Mouse (Mus musculus) gastrocnemius, postnatal 4 days (tissue): ENCODE measurements around the gene Atp2a1. TPM values are rescaled to one million over a fixed set of nuclear protein-coding genes. Genes with fewer than 3 reads are reported as not detected.
"Not testable (repeated sequence)": the region's sequence is repeated elsewhere in the genome, so short reads cannot be mapped to it uniquely, and the experiment has no call there.

ENCODE experiments used
- DNase-seq, 2 experiments: peaks; one replicate each; pipeline ENCODE4 v3.0.0; 2021 to 2022; ENCODE audit warnings: low spot score in 2 of 2, mixed read lengths in 2 of 2
- total RNA-seq, 2 experiments: library from RNA; stranded (reverse); gene quantifications; 2 replicates each; pipeline ENCODE4 v1.2.3; 2021

The Atp2a1 gene
- total RNA-seq, 2 experiments from 2014 or later: 6,232 to 6,720 TPM

GRCm38 (mm10) chr7:126417606-126418005 lies 45.3 kb downstream of the Atp2a1 start:
- no peak for DNase-seq

- DNase-seq: no peak
Observed at GRCm38 (mm10) chr7:126417045-126417444, 45.9 kb downstream of the Atp2a1 start.

GRCm38 (mm10) chr7:126416615-126417014 lies 46.3 kb downstream of the Atp2a1 start:
- DNase-seq: no peak

GRCm38 (mm10) chr7:126414725-126415124 lies 48.2 kb downstream of the Atp2a1 start, which contains the start of gene Cd19:
Cd19 (minus strand) TSS chr7:126414889.
- DNase-seq: no peak

- DNase-seq: no peak
Observed at GRCm38 (mm10) chr7:126411061-126411460, 51.8 kb downstream of the Atp2a1 start.

GRCm38 (mm10) chr7:126408686-126409085 lies 54.2 kb downstream of the Atp2a1 start:
- no peak for DNase-seq

- not testable (repeated sequence) for DNase-seq
Observed at GRCm38 (mm10) chr7:126402518-126402917, 60.4 kb downstream of the Atp2a1 start.

GRCm38 (mm10) chr7:126399548-126399947 lies 63.4 kb downstream of the Atp2a1 start:
- peak; percentile 47 to 77 for DNase-seq

GRCm38 (mm10) chr7:126397822-126398221 lies 65.1 kb downstream of the Atp2a1 start:
- DNase-seq: no peak

GRCm38 (mm10) chr7:126397221-126397620 lies 65.7 kb downstream of the Atp2a1 start:
- DNase-seq: no peak

- peak; percentile 77 to 91 for DNase-seq
Observed at GRCm38 (mm10) chr7:126396298-126397119, 66.4 kb downstream of the Atp2a1 start, which contains the start of gene Nfatc2ip. Nfatc2ip (minus strand) TSS chr7:126396737.

Other genes starting within 250 kb of the Atp2a1 start
- 10 to 100 TPM; 38.4 to 43.0 TPM for gene Sbk1, start 190.5 kb downstream of the Atp2a1 start, total RNA-seq
- 1 to 10 TPM; 1.3 to 1.9 TPM for gene Lat, start 93.5 kb downstream of the Atp2a1 start, total RNA-seq
- gene Spns1, start 85.7 kb downstream of the Atp2a1 start, total RNA-seq: 10 to 100 TPM; 31.6 to 33.9 TPM
- 1 to 10 TPM; 3.2 to 4.1 TPM for gene Nfatc2ip, start 66.4 kb downstream of the Atp2a1 start, total RNA-seq
- under 1 TPM; 0.13 to 0.39 TPM for gene Cd19, start 48.2 kb downstream of the Atp2a1 start, total RNA-seq
- gene Rabep2, start 34.3 kb downstream of the Atp2a1 start, total RNA-seq: 10 to 100 TPM; 14.0 to 16.2 TPM
- 10 to 100 TPM; 52.7 to 57.0 TPM for gene Sh2b1, start 12.3 kb upstream of the Atp2a1 start, total RNA-seq
- 100 to 1,000 TPM in 1 of 2 experiments, 10 to 100 TPM in 1; 97.3 to 127 TPM for gene Tufm, start 24.3 kb upstream of the Atp2a1 start, total RNA-seq
- 10 to 100 TPM; 57.0 to 70.7 TPM for gene Atxn2l, start 40.3 kb upstream of the Atp2a1 start, total RNA-seq
- gene Eif3c, start 103.3 kb upstream of the Atp2a1 start, total RNA-seq: 100 to 1,000 TPM; 181 to 184 TPM
- 1 to 10 TPM in 1 of 2 experiments, under 1 TPM in 1; 0.83 to 1.4 TPM for gene Apobr, start 121.8 kb upstream of the Atp2a1 start, total RNA-seq
- gene Cln3, start 122.7 kb upstream of the Atp2a1 start, total RNA-seq: 10 to 100 TPM; 11.8 to 14.1 TPM
- not detected for gene Il27, start 131.8 kb upstream of the Atp2a1 start, total RNA-seq
- gene Nupr1, start 167.8 kb upstream of the Atp2a1 start, total RNA-seq: 10 to 100 TPM; 18.2 to 21.6 TPM
- gene Sgf29, start 186.2 kb upstream of the Atp2a1 start, total RNA-seq: 10 to 100 TPM; 27.7 to 31.8 TPM
- gene Sult1a1, start 213.3 kb upstream of the Atp2a1 start, total RNA-seq: 10 to 100 TPM; 13.1 to 14.2 TPM
- gene Bola2, start 232.3 kb upstream of the Atp2a1 start, total RNA-seq: 10 to 100 TPM; 56.2 to 61.9 TPM
- 1 to 10 TPM; 7.0 to 7.4 TPM for gene Slx1b, start 232.7 kb upstream of the Atp2a1 start, total RNA-seq
- gene Coro1a, start 244.7 kb upstream of the Atp2a1 start, total RNA-seq: 10 to 100 TPM; 11.8 to 14.5 TPM